Mouse (Mus musculus) thymus, adult 2 months (tissue): ENCODE measurements at regions not wholly inside any gene's neighbourhood (a gene's known extent, or its start where the extent isn't known, plus 50 kb on each side); places are given as distances from the start of the nearest gene placed in this dataset.

Experiments
- CTCF ChIP-seq: fragments of 200-500 bp; IDR thresholded peaks from 2 replicates; pipeline ENCODE4 v1.5.1; 2012; ENCODE audit warnings: mild to moderate bottlenecking, control low read depth, low read length, moderate library complexity, borderline replicate concordance; ENCODE audit not compliant: control insufficient read depth, poor library complexity, insufficient read depth; ENCODE audit errors: extremely low read depth
- POLR2A ChIP-seq: fragments of 200-500 bp; IDR thresholded peaks from 2 replicates; pipeline ENCODE4 v1.6.1; 2012; ENCODE audit warnings: mild to moderate bottlenecking, low read length, control low read depth, moderate library complexity; ENCODE audit not compliant: control insufficient read depth, poor library complexity, insufficient read depth; ENCODE audit errors: extremely low read depth

GRCm38 (mm10) chr5:43391412-43392029, 123.8 kb upstream of the C1qtnf7 start:
- TF ChIP-seq CTCF (no peak), POLR2A (no peak)
